Comparison of ENCODE assay signal across 19 mouse cellular contexts in the genomic region with DNA sequence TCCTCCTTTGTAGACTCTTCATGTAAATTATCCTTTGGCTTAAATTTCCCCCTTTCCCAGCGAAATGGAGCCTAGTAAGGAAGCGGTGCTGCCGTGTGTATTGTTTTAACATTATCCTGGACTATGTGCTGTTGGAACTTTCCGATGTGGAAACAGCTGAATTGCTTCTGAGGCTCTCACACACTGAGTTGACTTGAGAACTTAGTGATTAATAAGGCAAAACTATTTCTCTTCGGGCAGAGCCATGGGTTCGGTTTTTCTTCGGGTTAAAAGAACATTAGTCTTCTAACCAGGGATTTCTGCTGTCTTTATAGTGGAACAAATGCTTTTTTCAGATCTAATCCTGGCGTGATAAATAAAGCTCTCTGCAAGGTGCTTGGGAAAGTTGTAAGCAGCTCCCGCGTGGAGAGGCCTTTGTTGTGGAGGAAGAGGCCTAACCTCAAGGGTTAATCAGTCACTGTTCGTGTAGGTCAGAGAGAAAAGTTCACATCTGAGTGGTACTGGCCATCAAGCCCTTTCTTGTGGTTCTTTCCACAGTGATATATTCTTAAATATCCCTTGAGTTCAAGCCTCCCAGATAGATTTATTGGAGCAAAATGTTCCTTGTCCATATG.
A peak's percentile ranks its signal among the peaks of the same experiment; 100 is the strongest.
DNase-seq lines count a peak whose midpoint lies in the region; ATAC-seq lines count a peak whose summit lies in the region.
"Had no signal": no experiment of that assay in that cellular context is flagged by ENCODE, and none has a peak within 500 bp of the region (broad histone marks: within the 10 kb centered on the region; RNA-seq: fewer than 3 reads in every experiment).

No protein-coding gene starts in this region.

- H3K4me2 ChIP-seq in heart, embryonic 13.5 days: no peak overlapping the region
- H3K4me2 ChIP-seq in midbrain, embryonic 11.5 days: no peak overlapping the region
- H3K4me2 ChIP-seq in midbrain, embryonic 16.5 days (ENCODE audit: low read length): no peak overlapping the region
- H3K4me2 ChIP-seq: heart, embryonic 15.5 days had no signal

- peaks cover 19% of the 10 kb centered on the region for H3K4me1 ChIP-seq in heart, embryonic 13.5 days
- H3K4me1 ChIP-seq in heart, embryonic 10.5 days: no peaks in the 10 kb centered on the region
- H3K4me1 ChIP-seq in midbrain, embryonic 11.5 days (ENCODE audit: control insufficient read depth, insufficient read depth, low read length): peaks cover 5% of the 10 kb centered on the region; the same call in 1 of the 2 replicates
- 0 out of 2 replicates have a peak, but pooled peaks cover 4% of the 10 kb centered on the region for H3K4me1 ChIP-seq in midbrain, embryonic 16.5 days (ENCODE audit: control insufficient read depth, insufficient read depth, low read length)

- no peak for ATAC-seq in heart, embryonic 13.5 days (ENCODE audit: extremely low read depth, insufficient number of reproducible peaks, low FRiP score, low TSS enrichment)
- ATAC-seq in midbrain, embryonic 11.5 days (ENCODE audit: low FRiP score): no peak
- no peak for ATAC-seq in midbrain, embryonic 16.5 days
- ATAC-seq: forebrain, embryonic 16.5 days; Patski had no signal

- no peaks in the 10 kb centered on the region for H3K27me3 ChIP-seq in heart, embryonic 13.5 days (replicated peaks)
- H3K27me3 ChIP-seq in heart, embryonic 10.5 days (ENCODE audit: insufficient read depth, poor library complexity, severe bottlenecking): no peaks in the 10 kb centered on the region
- no peaks in the 10 kb centered on the region for H3K27me3 ChIP-seq in midbrain, embryonic 11.5 days (ENCODE audit: control insufficient read depth, insufficient read depth, low read length)
- no peaks in the 10 kb centered on the region for H3K27me3 ChIP-seq in midbrain, embryonic 16.5 days (ENCODE audit: control insufficient read depth, insufficient read depth, low read depth, low read length)
- H3K27me3 ChIP-seq: heart, embryonic 15.5 days; Patski had no signal

- no peak overlapping the region for H3K4me3 ChIP-seq in heart, embryonic 13.5 days
- no peak overlapping the region for H3K4me3 ChIP-seq in heart, embryonic 10.5 days
- H3K4me3 ChIP-seq in midbrain, embryonic 11.5 days (ENCODE audit: low read depth, low read length): no peak overlapping the region
- no peak overlapping the region for H3K4me3 ChIP-seq in midbrain, embryonic 16.5 days (ENCODE audit: low read depth, low read length)
- H3K4me3 ChIP-seq: embryonic facial prominence, embryonic 10.5 days; heart, embryonic 15.5 days; hindbrain, embryonic 10.5 days; left cerebral cortex, adult 2 months had no signal

- no peaks in the 10 kb centered on the region for H3K36me3 ChIP-seq in heart, embryonic 13.5 days
- no peaks in the 10 kb centered on the region for H3K36me3 ChIP-seq in heart, embryonic 10.5 days
- H3K36me3 ChIP-seq in midbrain, embryonic 11.5 days (ENCODE audit: control insufficient read depth, insufficient read depth, low read length): no peaks in the 10 kb centered on the region
- no peaks in the 10 kb centered on the region for H3K36me3 ChIP-seq in midbrain, embryonic 16.5 days (ENCODE audit: control insufficient read depth, insufficient read depth, low read length)
- H3K36me3 ChIP-seq: embryonic facial prominence, embryonic 10.5 days; heart, embryonic 15.5 days; hindbrain, embryonic 10.5 days had no signal

- 65% methylated on average over 11 of the region's 11 CpGs for WGBS in heart, embryonic 13.5 days
- 66% methylated on average over 11 of the region's 11 CpGs for WGBS in heart, embryonic 10.5 days
- WGBS in midbrain, embryonic 11.5 days: 37% methylated on average over 11 of the region's 11 CpGs
- WGBS in midbrain, embryonic 16.5 days: 34% methylated on average over 11 of the region's 11 CpGs

- H3K9ac ChIP-seq in heart, embryonic 13.5 days: no peak overlapping the region
- no peak overlapping the region for H3K9ac ChIP-seq in midbrain, embryonic 11.5 days (ENCODE audit: low read length)
- H3K9ac ChIP-seq in midbrain, embryonic 16.5 days (ENCODE audit: low read depth, low read length): no peak overlapping the region
- H3K9ac ChIP-seq: heart, embryonic 15.5 days had no signal

- 0 out of 2 replicates have a peak overlapping the region, but pooled peaks have one; percentile 10 for H3K27ac ChIP-seq in heart, embryonic 13.5 days (replicated peaks)
- H3K27ac ChIP-seq in heart, embryonic 10.5 days: no peak overlapping the region
- no peak overlapping the region for H3K27ac ChIP-seq in midbrain, embryonic 11.5 days (ENCODE audit: low read depth, low read length)
- H3K27ac ChIP-seq in midbrain, embryonic 16.5 days (ENCODE audit: low read length): no peak overlapping the region
- H3K27ac ChIP-seq: embryonic facial prominence, embryonic 10.5 days; heart, embryonic 15.5 days; hindbrain, embryonic 10.5 days; left cerebral cortex, adult 2 months had no signal

- H3K9me3 ChIP-seq in heart, embryonic 13.5 days: no peaks in the 10 kb centered on the region
- H3K9me3 ChIP-seq in heart, embryonic 10.5 days: no peaks in the 10 kb centered on the region
- H3K9me3 ChIP-seq in midbrain, embryonic 11.5 days (ENCODE audit: control insufficient read depth, low read length): no peaks in the 10 kb centered on the region
- H3K9me3 ChIP-seq in midbrain, embryonic 16.5 days (replicated peaks; ENCODE audit: control insufficient read depth, low read length, poor library complexity, severe bottlenecking): no peaks in the 10 kb centered on the region
- H3K9me3 ChIP-seq: embryonic facial prominence, embryonic 10.5 days; heart, embryonic 15.5 days; hindbrain, embryonic 10.5 days had no signal

- no peak for DNase-seq in heart, embryonic 10.5 days (ENCODE audit: low spot score)
- DNase-seq in kidney, adult 9 months: peak; percentile 47
- DNase-seq in kidney, postnatal 4 days: no peak
- peak; percentile 86 for DNase-seq in midbrain, embryonic 11.5 days (ENCODE audit: low spot score, missing footprints)
- no peak for DNase-seq in cerebellum, postnatal 10 days
- DNase-seq: adrenal gland, postnatal 36 days; cerebellum, adult 9-10 months; gastrocnemius, postnatal 10 days; left cerebral cortex, postnatal 4 days; lung, postnatal 4 days; thymus, postnatal 14 days had no signal

Comparison
In these comparisons a context has a peak if more than half of its experiments do, and no peak if none do; other contexts are left out.
1. DNase-seq: peak in kidney, adult 9 months (single experiment) and midbrain, embryonic 11.5 days (single experiment); none in heart, embryonic 10.5 days (single experiment), kidney, postnatal 4 days (0 of 2) and cerebellum, postnatal 10 days (0 of 2).